Mouse (Mus musculus) A20 (cell line): Measurements from ENCODE around the gene Hcn1.

Source experiments
- DNase-seq: peaks from one replicate; pipeline ENCODE4 v3.0.0-alpha.2; 2011; ENCODE audit warnings: low read depth, low spot score

The Hcn1 gene

DNA sequence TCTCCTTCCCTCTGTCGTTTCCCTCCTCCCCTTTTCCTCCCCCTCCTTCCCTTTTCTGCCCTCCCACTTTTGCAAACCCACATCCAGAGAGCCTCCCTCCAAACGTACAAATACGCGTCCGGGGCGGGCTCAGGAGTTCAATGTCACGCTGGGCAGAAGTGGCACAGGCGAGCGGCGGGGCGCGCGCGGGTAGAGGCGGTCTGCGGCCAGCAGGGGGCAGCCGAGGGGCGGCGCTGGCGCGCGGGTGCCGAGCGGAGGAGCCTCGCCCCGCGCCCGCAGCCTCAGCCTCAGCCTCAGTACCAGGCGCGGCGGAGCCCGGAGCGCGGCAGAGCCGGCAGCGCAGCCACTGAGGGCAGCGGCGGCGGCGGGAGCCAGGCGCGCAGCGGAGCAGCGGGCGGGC lies at the start of gene Hcn1:
Gene Hcn1, plus strand, starts transcription at position 140 of the 400 bp plus-strand sequence.
- no peak for DNase-seq

DNA sequence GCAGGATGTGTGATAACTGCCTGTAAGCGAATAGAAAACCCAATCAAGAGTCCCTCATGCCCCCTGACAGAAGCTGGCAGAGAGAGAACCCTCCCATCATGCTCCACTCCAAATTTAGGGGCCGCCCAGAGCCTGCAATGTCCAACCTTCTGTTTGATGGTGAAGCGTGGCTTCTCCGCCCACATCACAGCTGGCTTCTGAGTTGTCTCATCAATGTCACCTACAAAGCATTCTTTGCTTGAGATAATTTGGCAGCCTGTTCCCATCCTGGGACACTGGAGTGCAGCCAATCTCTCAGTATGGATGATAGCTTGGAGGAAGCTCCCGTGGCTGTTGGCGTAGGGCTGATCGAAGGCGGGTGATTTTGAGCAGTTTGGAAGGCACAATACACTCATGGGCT lies 34.9 kb upstream of the Hcn1 start:
- no peak for DNase-seq

DNA sequence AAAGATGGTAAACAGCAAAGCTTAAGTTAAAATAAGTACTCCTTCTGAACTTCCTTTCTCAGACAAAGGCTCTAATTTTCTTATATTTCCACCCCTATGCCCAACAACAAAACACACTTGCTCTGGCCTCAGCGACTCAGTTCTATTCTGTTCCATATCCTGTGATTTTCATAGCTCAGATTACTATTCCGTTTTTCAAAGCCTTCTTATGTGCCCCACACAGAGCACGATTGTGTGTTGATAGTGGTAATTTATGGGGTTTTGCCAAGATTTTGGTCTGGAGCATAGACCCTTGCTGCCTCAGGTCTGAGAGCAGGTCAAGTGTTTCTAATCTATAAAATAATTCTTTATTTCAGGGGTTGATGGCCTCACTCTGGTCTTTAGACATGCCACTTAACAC lies 30.4 kb upstream of the Hcn1 start:
- DNase-seq: no peak

DNA sequence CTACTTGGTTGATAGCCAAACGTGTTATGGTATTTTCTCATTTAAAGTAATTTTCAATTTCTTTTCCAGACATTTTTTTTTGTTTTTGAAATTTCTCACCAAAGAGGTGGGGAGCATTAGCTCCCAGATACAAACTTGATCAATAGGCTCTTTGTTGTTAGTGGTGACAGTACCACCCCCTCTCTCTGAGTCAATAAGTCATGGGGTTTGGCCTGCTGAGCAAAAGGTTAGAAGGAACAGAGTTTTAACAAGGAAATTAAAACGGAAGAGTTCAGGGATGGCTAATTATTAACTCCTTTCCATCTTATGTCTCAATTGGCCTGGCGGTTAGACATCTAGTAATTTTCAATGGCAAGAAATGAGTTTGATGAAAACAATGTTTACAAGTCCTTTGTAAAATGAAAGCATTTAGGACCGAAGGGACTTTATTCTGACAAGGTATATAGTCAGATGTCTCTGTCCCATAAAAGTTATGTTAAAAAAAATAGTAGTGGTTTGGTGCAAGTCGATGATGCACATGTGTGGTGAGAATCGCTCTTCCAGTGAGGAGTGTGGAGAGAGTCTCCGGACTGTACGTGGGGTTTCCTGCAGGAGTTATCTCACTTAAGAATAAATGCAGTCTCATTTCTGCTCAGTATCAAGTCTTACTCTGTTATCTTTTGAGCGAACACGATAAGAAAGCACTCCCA lies 7.5 kb upstream of the Hcn1 start:
- DNase-seq: no peak

DNA sequence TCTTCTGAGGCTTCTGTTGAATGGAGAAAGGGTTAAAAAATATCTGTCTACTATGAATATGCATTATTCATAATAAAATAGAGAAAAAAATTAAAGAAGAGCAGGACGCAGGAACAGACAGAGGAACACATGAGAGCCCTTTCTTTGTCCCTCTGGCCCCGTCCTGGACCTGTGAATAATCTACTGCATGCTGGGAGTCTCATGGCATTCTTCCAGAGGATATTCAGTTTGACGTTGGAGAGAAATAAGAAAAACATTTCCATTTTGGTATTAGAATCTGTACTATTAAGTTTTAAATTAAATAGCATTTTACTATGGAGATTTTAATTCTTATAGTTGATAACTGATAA lies 7.0 kb upstream of the Hcn1 start:
- DNase-seq: no peak

DNA sequence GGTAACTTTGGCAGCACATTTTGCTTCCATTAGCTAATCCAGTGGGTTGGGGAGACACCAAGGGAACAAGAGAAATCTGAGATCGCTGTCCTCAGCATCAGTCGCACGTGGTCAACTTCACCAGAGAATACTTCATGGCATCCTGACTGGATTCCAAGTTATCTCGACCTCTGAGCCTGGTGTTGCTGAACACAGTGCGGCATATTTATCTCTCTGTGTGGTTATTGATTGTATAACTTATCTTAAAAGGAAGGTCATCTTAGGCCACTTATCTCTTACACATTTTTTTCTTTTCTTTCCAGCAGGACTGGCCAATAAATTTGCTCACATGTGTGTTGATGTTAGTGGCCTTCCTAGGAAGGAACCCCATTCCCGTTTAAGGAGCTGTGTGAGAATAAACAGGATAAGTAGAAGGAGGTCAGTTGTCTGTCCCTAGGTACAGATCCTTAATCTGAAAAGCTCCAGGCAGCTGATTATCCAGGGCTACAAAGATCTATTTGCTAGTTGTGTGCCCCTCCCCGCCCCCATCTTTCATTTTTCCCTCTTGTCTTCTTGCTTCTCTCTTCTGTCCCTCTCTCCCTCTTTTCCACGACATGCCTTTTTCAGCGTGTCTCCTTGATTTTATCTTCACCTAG lies 672 bp upstream of the Hcn1 start:
- no peak for DNase-seq

DNA sequence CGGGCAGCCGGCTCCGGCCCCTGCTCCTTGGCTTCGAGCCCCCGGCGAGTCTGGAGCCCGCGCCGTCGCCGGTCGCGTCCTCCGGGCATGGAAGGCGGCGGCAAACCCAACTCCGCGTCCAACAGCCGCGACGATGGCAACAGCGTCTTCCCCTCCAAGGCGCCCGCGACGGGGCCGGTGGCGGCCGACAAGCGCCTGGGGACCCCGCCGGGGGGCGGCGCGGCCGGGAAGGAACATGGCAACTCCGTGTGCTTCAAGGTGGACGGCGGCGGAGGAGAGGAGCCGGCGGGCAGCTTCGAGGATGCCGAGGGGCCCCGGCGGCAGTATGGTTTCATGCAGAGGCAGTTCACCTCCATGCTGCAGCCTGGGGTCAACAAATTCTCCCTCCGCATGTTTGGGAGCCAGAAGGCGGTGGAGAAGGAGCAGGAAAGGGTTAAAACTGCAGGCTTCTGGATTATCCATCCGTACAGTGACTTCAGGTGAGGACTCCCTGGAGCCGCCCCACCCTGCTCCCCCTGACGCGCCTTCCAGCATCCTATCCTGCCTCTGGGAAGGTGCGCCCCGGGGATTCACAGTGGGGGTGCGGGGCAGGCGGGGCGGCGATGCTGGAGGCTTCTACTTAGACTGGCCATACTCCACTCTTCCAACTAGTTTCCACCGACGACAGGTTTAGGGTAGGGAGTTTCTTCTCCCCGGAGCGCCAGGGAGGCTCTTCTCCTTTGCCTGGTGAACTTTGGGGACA lies 668 bp downstream of the Hcn1 start:
- DNase-seq: no peak

DNA sequence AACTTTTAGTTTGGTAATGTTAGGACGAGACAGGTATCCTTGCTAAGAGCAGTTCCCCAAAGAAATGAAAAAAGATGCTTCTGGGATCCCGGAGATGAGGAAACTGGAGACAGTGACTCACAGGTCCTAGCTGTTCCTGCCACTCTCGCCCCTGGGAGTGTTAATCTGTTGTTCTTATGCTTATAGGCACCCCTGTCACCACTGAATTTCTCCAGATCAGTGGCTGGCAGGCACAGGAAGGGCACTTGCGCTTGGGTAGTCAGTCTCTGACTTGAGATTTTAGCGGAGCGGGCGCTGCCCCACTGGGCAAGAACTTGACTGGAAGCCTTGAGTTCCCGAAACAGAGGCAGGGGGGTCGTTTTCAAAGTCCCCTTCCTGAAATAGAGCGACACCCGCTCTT lies 1.3 kb downstream of the Hcn1 start:
- DNase-seq: no peak

DNA sequence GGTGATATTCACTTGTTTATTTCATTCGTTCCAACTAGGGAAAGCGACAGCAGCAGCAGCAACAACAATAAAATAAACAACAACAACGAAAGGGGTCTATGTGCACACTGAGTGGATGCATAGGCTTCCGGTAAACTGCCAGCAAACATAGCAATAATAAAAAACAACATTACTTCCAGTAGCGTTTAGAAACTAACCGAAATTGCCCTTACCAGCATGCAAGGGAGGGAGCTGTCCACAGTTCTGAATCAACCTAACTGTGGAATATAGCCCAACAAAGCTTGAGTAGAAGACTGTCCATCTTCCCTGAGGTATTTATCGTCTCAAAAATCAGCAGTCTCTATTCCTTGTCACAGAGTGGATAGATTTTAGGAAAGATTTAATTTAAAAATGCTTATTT lies 2.0 kb downstream of the Hcn1 start:
- peak; percentile 41 for DNase-seq

DNA sequence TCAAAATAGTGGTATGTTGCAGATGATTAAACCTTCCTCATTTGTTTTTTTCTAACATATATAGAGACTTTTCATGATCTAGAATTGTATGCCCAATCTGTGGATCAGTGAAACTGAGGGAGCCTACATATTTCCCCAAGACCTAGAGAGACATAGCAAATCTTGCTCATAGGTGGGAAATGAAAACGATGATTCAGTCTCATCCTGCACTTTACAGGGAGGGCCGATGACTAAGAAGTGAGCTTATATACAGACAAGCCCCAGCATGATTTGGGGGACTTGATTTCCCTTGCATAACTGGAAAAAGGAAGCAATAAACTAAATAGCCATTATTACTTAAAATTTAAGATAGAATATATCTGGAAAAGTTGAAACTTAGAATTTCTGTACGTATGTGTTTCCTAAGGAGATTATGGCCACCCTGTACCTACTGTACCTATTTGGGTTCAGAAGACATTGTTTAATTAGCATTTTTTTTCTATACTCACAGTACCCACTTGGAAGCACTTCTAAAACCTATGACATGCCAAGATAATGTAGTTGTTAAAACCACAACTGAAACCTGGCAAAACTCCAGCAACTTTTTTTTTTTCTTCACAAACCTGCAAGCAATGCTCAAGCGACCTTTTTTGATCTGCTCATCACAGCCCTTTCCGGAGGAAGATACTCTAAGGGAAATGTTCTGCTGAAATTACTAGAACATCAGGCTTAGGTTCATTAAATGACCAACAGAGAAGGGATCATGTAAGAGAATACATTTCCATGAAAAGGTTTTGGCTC lies 3.0 kb downstream of the Hcn1 start:
- DNase-seq: no peak

DNA sequence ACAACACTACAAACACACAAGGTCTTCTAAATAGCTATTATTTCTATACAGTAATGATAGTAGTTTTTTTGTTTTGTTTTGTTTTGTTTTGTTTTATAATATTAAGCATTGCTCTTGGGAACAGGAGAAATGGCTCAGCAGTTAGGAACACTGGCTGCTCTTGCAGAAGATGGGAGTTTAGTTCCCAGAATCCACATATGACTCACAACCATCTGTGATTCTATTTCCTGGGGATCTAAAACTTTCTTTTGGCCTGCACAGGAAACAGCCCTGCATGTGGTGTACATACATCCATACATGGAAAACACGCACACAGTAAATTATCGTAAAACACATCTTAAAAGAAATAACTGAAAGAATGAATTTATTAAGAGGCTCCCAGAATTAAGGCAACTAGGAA lies 9.8 kb downstream of the Hcn1 start:
- no peak for DNase-seq

DNA sequence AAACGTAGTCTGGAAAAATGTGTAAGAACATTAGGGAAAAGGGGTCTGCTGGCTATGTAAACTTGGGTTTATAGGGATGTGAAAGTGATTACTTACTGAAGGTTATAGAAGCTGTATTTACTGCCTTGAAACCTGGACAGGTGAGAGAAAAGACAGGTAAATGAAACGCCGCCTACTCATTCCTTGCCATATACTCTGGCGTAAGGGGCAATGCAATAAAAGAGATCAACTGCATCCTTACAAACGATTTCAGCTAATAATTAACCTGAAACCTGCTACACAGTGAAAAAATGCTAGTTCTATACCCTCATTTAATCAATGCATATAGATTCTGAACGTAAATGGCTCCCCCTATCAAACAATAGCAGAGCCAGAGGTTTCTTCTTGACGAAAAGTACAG lies 17.4 kb downstream of the Hcn1 start:
- DNase-seq: no peak

DNA sequence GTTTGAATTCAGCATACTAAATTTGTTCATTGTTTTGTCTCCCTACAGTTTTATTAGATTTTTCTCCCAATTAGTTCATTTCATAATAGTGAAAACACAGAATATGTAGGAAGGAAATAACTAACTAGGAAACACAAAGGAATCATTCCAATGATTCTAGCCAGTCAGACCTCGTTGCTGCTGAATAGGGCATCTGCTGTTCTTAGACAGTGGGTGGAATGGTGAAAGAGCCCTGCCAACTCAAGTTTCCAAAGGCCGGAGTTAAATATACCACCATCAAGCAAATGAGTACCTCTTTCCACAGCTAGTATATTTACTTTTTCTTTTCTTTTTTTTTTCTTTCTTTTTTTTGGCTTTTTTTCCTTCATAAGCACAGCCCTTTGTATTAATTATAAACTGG lies 55.4 kb downstream of the Hcn1 start:
- no peak for DNase-seq

DNA sequence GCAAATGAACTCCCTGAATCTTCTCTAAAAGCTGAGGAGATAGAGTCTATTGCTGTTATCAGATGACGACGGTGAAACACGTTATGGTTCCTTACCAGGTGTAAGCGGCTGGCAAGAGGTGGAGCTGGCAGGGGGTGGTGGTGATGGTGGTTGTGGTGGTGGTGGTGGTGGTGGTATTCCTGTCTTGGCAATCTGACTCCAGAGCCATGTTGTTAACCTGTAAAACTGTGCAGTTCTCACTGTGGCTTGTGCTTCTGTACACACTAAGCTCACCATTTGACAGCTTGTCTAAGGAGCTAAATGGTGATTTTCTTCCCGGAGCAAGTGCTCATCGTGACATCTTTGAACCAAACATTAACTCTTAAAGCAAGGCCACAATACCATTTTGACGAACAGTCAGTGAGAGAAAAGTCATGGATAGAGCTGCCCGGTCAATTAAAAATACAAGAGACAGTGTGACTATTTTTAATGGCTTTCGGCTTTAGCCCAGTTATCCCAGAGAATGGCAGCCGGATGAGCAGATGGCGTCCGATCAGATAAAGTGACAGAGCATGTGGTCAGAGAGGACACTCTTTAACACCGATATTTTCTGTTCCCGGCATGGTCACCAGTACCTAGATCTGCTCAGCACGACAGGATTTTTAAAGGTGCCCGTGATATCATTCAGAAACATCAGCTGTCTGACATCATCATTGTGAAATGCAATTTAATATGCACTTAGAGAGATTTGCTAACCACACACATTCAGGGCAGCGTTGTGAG lies 56.5 kb downstream of the Hcn1 start:
- DNase-seq: no peak

DNA sequence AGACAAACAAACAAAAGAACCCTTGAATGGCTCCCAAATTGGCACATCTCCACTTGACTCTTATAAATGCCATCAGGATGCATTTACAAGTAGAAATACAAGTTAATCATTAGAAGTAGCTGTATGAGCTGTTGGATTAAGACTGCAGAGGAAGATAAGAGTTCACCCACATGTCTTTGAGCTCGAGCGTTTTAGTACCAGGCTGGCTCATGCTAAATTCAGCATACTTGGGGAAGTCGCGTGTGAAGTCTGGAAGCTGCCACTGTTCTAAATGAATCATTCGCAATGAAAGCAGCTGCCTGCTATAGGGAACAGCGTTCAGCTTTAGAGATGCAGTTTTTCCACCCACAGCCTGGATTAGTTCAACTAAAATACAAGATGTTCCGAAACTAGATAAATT lies 57.4 kb downstream of the Hcn1 start:
- no peak for DNase-seq

DNA sequence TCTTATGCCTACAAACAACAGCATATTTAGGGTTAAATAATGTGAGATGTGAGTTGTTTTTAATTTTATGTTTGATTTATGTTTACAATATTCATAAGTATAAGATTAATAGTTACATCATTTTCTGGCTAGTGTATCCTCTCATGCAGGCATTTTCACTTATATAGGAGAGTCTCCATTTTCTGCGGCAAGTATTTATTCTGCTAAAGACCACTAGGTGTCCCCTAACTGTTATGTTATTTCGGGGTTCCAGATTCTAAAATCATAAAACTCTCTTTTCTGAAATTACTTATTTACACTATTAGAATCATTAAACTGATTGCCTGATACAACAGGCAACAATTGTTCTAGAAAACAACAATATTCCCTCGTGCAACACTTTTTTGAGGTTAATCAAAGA lies 60.5 kb downstream of the Hcn1 start:
- peak; percentile 29 for DNase-seq

DNA sequence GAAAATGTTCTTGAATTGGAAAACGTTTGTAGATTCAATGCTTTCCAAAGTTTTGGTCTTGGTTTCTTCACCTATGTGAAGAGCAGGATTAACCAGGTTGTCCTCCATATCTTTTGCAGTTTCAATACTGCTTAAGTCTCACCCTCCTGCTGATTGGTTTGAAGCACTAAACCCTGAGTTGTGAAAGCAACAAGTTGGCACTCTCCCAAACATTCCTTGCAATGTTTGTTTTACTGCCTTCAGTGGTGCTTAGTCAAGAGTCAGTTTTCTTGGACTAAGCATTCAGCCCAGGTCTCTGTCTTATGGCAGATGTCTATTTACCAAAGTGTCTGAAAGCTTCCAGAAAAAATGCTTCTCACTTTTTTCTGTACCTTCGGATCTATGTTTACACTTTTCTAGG lies 67.2 kb downstream of the Hcn1 start:
- DNase-seq: no peak

DNA sequence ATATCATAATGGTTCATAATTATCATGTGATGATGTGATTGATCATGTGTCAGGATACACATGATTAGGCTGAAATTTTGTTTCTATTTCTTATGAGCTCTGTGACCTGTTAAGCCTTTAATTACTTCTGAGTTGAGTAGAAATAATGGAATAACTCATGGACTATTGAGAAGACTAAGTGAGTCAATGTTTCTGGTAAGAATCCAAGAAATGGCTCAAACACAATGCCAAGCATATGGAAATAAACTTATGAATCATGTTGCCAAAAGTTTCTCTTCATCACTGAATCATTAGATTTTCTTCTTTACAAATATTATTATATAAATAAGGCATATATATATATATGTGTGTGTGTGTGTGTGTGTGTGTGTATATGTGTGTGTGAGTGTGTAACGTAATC lies 69.7 kb downstream of the Hcn1 start:
- no peak for DNase-seq

DNA sequence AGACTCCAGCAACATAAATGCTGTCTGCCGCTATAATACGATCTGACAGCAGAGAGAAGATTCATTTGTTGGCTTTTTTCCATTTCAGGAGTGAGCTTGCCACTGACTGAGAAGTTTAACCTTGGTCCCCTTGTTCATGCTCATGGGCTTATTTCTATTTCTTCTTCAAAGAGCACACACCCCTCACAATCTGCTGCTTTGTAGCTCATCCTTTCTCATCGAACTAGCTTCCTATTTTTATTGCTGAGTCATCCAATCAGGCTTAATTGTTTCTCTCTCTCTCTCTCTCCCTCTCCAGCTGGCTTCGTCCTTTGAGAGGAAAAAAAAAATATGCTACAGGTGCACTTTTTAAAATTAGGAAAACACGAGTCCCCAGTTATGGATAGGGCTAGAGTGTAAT lies 74.3 kb downstream of the Hcn1 start:
- DNase-seq: no peak

DNA sequence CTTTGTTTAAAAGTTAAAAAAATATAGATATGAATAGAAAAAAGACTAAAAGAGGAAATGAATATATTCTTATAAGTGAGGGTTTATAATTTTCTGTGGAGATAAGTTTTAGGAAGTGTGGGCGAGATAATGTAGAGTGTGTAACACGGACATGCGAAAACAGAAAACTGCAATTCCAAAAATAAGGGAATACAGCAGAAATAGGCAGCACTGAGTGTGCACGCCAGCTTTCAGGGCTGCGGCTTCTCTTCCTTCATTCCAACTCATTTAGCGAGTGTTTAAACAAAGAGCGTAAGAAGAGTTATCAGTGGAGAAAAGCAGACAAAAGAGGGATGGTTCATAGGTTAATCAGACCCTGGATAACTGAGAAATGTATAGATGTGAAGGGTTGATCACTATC lies 85.5 kb downstream of the Hcn1 start:
- DNase-seq: no peak

DNA sequence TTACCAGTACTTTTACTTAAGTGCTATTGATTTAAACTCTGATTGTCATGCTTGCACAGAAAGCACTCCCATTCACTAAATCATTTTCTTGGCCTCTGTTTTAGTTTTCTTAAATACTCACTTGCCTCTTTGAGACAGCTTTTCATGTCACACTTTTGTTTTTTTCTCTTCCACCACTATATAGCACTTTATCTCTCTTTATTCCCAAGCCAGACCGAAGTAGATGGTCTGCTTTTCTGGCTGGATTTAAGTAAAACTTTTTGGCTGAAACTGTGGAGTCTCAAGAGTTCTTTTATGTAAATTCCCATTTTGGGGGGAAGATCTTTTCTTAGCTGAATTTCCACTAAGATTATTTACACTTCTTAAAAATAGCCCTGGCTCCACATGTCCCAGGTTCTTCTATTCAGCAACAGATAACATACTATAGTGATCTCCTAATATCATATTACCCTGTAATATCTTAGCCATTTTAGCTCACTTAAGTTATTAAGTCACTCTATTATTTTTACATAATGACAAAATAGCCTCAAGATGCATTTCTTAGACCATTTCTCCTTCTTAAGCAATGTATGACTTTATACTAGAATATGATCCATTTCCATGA lies 92.7 kb downstream of the Hcn1 start:
- no peak for DNase-seq
